Mouse (Mus musculus): ENCODE measurements around the gene Slit3. TPM values are rescaled to one million over a fixed set of nuclear protein-coding genes. Genes with fewer than 3 reads are reported as not detected.

Slit3 gene
- polyA plus RNA-seq (2012; rRNA removed): 7.9 and 16.7 TPM in 2 replicates

GRCm38 (mm10) chr11:35120894-35121610, at the start of gene Slit3:
Slit3 (plus strand) TSS chr11:35121224.

Measured in central nervous system, embryonic 11.5 days (tissue).